Mouse (Mus musculus) heart, postnatal 25 days (tissue): ENCODE data around the gene Dglucy. TPM values are rescaled to one million over a fixed set of nuclear protein-coding genes. Genes with fewer than 3 reads are reported as not detected.

Source experiments
- DNase-seq: peaks from one replicate; pipeline ENCODE4 v3.0.0; 2022; ENCODE audit warnings: low spot score
- intact Hi-C: fragments of 180-260 bp; cut with DNase I; formaldehyde crosslinking; loops from one replicate; pipeline ENCODE4 v1.15.1; 2025
- total RNA-seq, 2 experiments: library from RNA; stranded (reverse); gene quantifications; 2 replicates each; pipeline ENCODE4 v1.2.3; 2021

The Dglucy gene
- 10 to 100 TPM; 60.4 to 61.1 TPM for total RNA-seq

GRCm38 (mm10) chr12:100778934-100779865 lies at the start of gene Dglucy:
Dglucy (plus strand) TSS chr12:100779057.
- DNase-seq, result peak; percentile 85
- intact Hi-C loops, result loop anchor here (5.0 kb wide), 2 partner anchors 52 to 147 kb away; partner anchors contain the start of gene Rps6ka5

- intact Hi-C loops, result no loop called here
Observed at GRCm38 (mm10) chr12:100735156-100735555, 43.7 kb upstream of the Dglucy start.

GRCm38 (mm10) chr12:100735581-100735980 lies 43.3 kb upstream of the Dglucy start:
- no peak for DNase-seq
- intact Hi-C loops, result no loop called here

More at GRCm38 (mm10) chr12:100735156-100735555, 43.7 kb upstream of the Dglucy start:
- DNase-seq, result no peak

- no peak for DNase-seq
- intact Hi-C loops, result no loop called here
Observed at GRCm38 (mm10) chr12:100738498-100738897, 40.4 kb upstream of the Dglucy start.

GRCm38 (mm10) chr12:100739011-100739570 lies 39.8 kb upstream of the Dglucy start:
- intact Hi-C loops, result no loop called here

GRCm38 (mm10) chr12:100740313-100740712 lies 38.5 kb upstream of the Dglucy start:
- no peak for DNase-seq
- intact Hi-C loops, result no loop called here

More at GRCm38 (mm10) chr12:100739011-100739570, 39.8 kb upstream of the Dglucy start:
- DNase-seq, result no peak

GRCm38 (mm10) chr12:100742468-100742867 lies 36.4 kb upstream of the Dglucy start:
- no peak for DNase-seq
- intact Hi-C loops, result no loop called here

GRCm38 (mm10) chr12:100752977-100753376 lies 25.9 kb upstream of the Dglucy start:
- intact Hi-C loops, result no loop called here
- no peak for DNase-seq

GRCm38 (mm10) chr12:100753716-100754115 lies 25.1 kb upstream of the Dglucy start:
- no peak for DNase-seq
- intact Hi-C loops, result no loop called here

GRCm38 (mm10) chr12:100757427-100757826 lies 21.4 kb upstream of the Dglucy start:
- intact Hi-C loops, result no loop called here
- DNase-seq, result no peak

- intact Hi-C loops, result no loop called here
- no peak for DNase-seq
Observed at GRCm38 (mm10) chr12:100762663-100763425, 16.0 kb upstream of the Dglucy start.

- no peak for DNase-seq
- intact Hi-C loops, result no loop called here
Observed at GRCm38 (mm10) chr12:100764329-100765018, 14.4 kb upstream of the Dglucy start.

- intact Hi-C loops, result loop anchor here (2.0 kb wide), 1 partner anchor 71 kb away; no protein-coding TSS in a partner anchor
- no peak for DNase-seq
Observed at GRCm38 (mm10) chr12:100769871-100770270, 9.0 kb upstream of the Dglucy start.

- no peak for DNase-seq
- intact Hi-C loops, result loop anchor here (2.0 kb wide), 1 partner anchor 70 kb away; no protein-coding TSS in a partner anchor
Observed at GRCm38 (mm10) chr12:100770765-100771164, 8.1 kb upstream of the Dglucy start.

- intact Hi-C loops, result no loop called here
- no peak for DNase-seq
Observed at GRCm38 (mm10) chr12:100772230-100772984, 6.5 kb upstream of the Dglucy start.

- DNase-seq, result peak; percentile 40
- intact Hi-C loops, result loop anchor here (5.0 kb wide), 2 partner anchors 47 to 142 kb away; partner anchors contain the start of gene Rps6ka5
Observed at GRCm38 (mm10) chr12:100774756-100775155, 4.1 kb upstream of the Dglucy start.

GRCm38 (mm10) chr12:100775291-100775690 lies 3.6 kb upstream of the Dglucy start:
- no peak for DNase-seq
- intact Hi-C loops, result loop anchor here (5.0 kb wide), 2 partner anchors 48 to 143 kb away; partner anchors contain the start of gene Rps6ka5

GRCm38 (mm10) chr12:100775911-100776581 lies 2.8 kb upstream of the Dglucy start:
- intact Hi-C loops, result loop anchor here (5.0 kb wide), 2 partner anchors 49 to 144 kb away; partner anchors contain the start of gene Rps6ka5
- no peak for DNase-seq
